Mouse (Mus musculus) ES-E14 (cell line): ENCODE results near the gene Ttll12. TPM values are rescaled to one million over a fixed set of nuclear protein-coding genes. Genes with fewer than 3 reads are reported as not detected.

ENCODE experiments used
- DNase-seq: peaks from one replicate; pipeline ENCODE4 v3.0.0-alpha.2; 2013; ENCODE audit warnings: low read depth, low spot score
- H3K27ac ChIP-seq: 2 replicates; pipeline ENCODE4 v1.5.1; 2012; ENCODE audit warnings: low read depth, mild to moderate bottlenecking, low read length, moderate library complexity, mixed read lengths; ENCODE audit not compliant: poor library complexity, insufficient read depth, severe bottlenecking
- H3K36me3 ChIP-seq: 2 replicates; pipeline ENCODE4 v1.6.1; 2012; ENCODE audit warnings: mild to moderate bottlenecking, low read length, moderate library complexity, mixed read lengths; ENCODE audit not compliant: control insufficient read depth, poor library complexity, insufficient read depth, severe bottlenecking
- H3K4me1 ChIP-seq, 2 experiments: fragments of 150-350 bp in 1 of 2; sonication (generic) in 1 of 2; 2 replicates each; pipeline ENCODE4 v1.6.1; 2012; ENCODE audit warnings: low read length in 2 of 2, mild to moderate bottlenecking in 1 of 2, mixed read lengths in 1 of 2; ENCODE audit not compliant: control insufficient read depth in 2 of 2, insufficient read depth in 2 of 2, poor library complexity in 1 of 2
- H3K4me3 ChIP-seq, 2 experiments: fragments of 150-350 bp in 1 of 2; sonication (generic) in 1 of 2; 2 replicates each; pipeline ENCODE4 v1.5.1; 2012; ENCODE audit warnings: low read length in 2 of 2, low read depth in 1 of 2, mild to moderate bottlenecking in 1 of 2, mixed read lengths in 1 of 2; ENCODE audit not compliant: insufficient read depth in 1 of 2, poor library complexity in 1 of 2, severe bottlenecking in 1 of 2
- H3K9ac ChIP-seq: 2 replicates; pipeline ENCODE4 v1.6.1; 2012; ENCODE audit warnings: low read depth, mild to moderate bottlenecking, low read length, mixed read lengths; ENCODE audit not compliant: poor library complexity, insufficient read depth, severe bottlenecking
- H3K9me3 ChIP-seq: fragments of 150-350 bp; sonication (generic); 2 replicates; pipeline ENCODE4 v1.6.1; 2012; ENCODE audit warnings: low read depth, mild to moderate bottlenecking, low read length; ENCODE audit not compliant: control insufficient read depth, insufficient read depth
- CHD2 ChIP-seq: IDR thresholded peaks from 2 replicates; pipeline ENCODE4 v1.6.1; 2014; ENCODE audit warnings: mild to moderate bottlenecking, low read depth, low read length, inconsistent platforms
- HCFC1 ChIP-seq: IDR thresholded peaks from 2 replicates; pipeline ENCODE4 v1.6.1; 2012; ENCODE audit warnings: low read length, inconsistent platforms, borderline replicate concordance; ENCODE audit not compliant: insufficient read depth
- MAFK ChIP-seq: IDR thresholded peaks from 2 replicates; pipeline ENCODE4 v1.6.1; 2014; ENCODE audit warnings: mild to moderate bottlenecking, low read depth, low read length, inconsistent platforms; ENCODE audit not compliant: insufficient read depth
- ZC3H11A ChIP-seq: IDR thresholded peaks from 2 replicates; pipeline ENCODE4 v1.6.1; 2012; ENCODE audit warnings: low read depth, mild to moderate bottlenecking, inconsistent platforms, low read length, borderline replicate concordance
- ZNF384 ChIP-seq: IDR thresholded peaks from 2 replicates; pipeline ENCODE4 v1.6.1; 2012; ENCODE audit warnings: low read depth, low read length, inconsistent platforms
- in situ Hi-C, 2 experiments: fragments of 600-800 bp; cut with MboI; formaldehyde crosslinking; loops; one replicate each; pipeline ENCODE4 v1.15.1; 2025; ENCODE audit warnings: low sequenced_read_pairs in 2 of 2, inconsistent platforms in 1 of 2; ENCODE audit not compliant: unreplicated experiment in 2 of 2
- total RNA-seq: library from RNA; depleted of rRNA; stranded (reverse); fragments of 300-350 nt; gene quantifications from 2 replicates; pipeline ENCODE4 v1.2.3, GENCODE M21; 2012

The Ttll12 gene
- total RNA-seq, 1 experiment = 45.5 TPM

- in situ Hi-C loops = loop anchor here in 1 of 2 experiments (10.0 kb wide), 1 partner anchor 124 kb away; no protein-coding TSS in a partner anchor
- Histone ChIP-seq H3K4me1 (peaks cover 6 to 25% of the 10 kb centered on the region in 2 experiments; a peak in 3 of 4 replicates), H3K9me3 (no peaks in the 10 kb centered on the region), H3K4me3 (0 out of 4 replicates have a peak overlapping the region, but pooled peaks of 1 of the 2 experiments have one; percentile 12), H3K27ac (peak overlapping the region; percentile 7; the same call in 1 of the 2 replicates), H3K36me3 (no peaks in the 10 kb centered on the region), H3K9ac (0 out of 2 replicates have a peak overlapping the region, but pooled peaks have one; percentile 33)
- peak; percentile 46 for DNase-seq
- TF ChIP-seq CHD2 (no peak), MAFK (no peak), ZC3H11A (no peak), HCFC1 (no peak), ZNF384 (no peak)
Measured at GRCm38 (mm10) chr15:83631071-83631470, 36.1 kb upstream of the Ttll12 start.

- no peaks in the 10 kb centered on the region for H3K36me3 ChIP-seq
- in situ Hi-C loops = loop anchor here in 1 of 2 experiments (10.0 kb wide), 1 partner anchor 125 kb away; no protein-coding TSS in a partner anchor
- no peak overlapping the region for H3K9ac ChIP-seq
Measured at GRCm38 (mm10) chr15:83629716-83630115, 34.8 kb upstream of the Ttll12 start.

GRCm38 (mm10) chr15:83626142-83626645 lies 31.2 kb upstream of the Ttll12 start:
- in situ Hi-C loops = no loop called here
- no peak overlapping the region for H3K4me3 ChIP-seq
- peak overlapping the region; percentile 17; the same call in 1 of the 2 replicates for H3K27ac ChIP-seq
- H3K9me3 ChIP-seq = no peaks in the 10 kb centered on the region
- no peak for TF ChIP-seq ZNF384
- TF ChIP-seq ZC3H11A = no peak
- no peak for TF ChIP-seq CHD2
- TF ChIP-seq HCFC1 = no peak
- no peak for TF ChIP-seq MAFK
- peaks cover 2 to 12% of the 10 kb centered on the region in 2 experiments; a peak in 2 of 4 replicates for H3K4me1 ChIP-seq
- no peak overlapping the region for H3K9ac ChIP-seq
- H3K36me3 ChIP-seq = no peaks in the 10 kb centered on the region
- no peak for DNase-seq

More at GRCm38 (mm10) chr15:83629716-83630115, 34.8 kb upstream of the Ttll12 start:
- no peak overlapping the region for H3K27ac ChIP-seq
- no peak for TF ChIP-seq HCFC1
- H3K4me3 ChIP-seq = no peak overlapping the region
- peaks cover 5 to 20% of the 10 kb centered on the region in 2 experiments; a peak in 3 of 4 replicates for H3K4me1 ChIP-seq
- H3K9me3 ChIP-seq = no peaks in the 10 kb centered on the region
- no peak for DNase-seq

GRCm38 (mm10) chr15:83615245-83615644 lies 20.3 kb upstream of the Ttll12 start:
- H3K36me3 ChIP-seq = no peaks in the 10 kb centered on the region
- in situ Hi-C loops = no loop called here
- no peak overlapping the region for H3K9ac ChIP-seq
- H3K27ac ChIP-seq = no peak overlapping the region
- H3K4me1 ChIP-seq = no peaks in the 10 kb centered on the region
- DNase-seq = no peak
- no peak for TF ChIP-seq MAFK
- no peak for TF ChIP-seq HCFC1
- no peak for TF ChIP-seq ZC3H11A
- no peak for TF ChIP-seq ZNF384
- no peaks in the 10 kb centered on the region for H3K9me3 ChIP-seq
- H3K4me3 ChIP-seq = no peak overlapping the region
